Mouse (Mus musculus) heart, embryonic 14.5 days (tissue): ENCODE results near the gene Asgr1. TPM values are rescaled to one million over a fixed set of nuclear protein-coding genes. Genes with fewer than 3 reads are reported as not detected.
"Not testable (repeated sequence)": the region's sequence is repeated elsewhere in the genome, so short reads cannot be mapped to it uniquely, and the experiment has no call there.

Experiments used
- ATAC-seq: fragments of 200-750 bp; cut with Nextera tagmentation; 2 replicates; pipeline ENCODE4 v1.8.0; 2017; ENCODE audit warnings: low read depth, moderate TSS enrichment; ENCODE audit not compliant: insufficient number of reproducible peaks, insufficient read depth, low FRiP score
- H3K27ac ChIP-seq, 2 experiments: fragments of 200-500 bp in 1 of 2; fragments of 300-500 bp in 1 of 2; sonication (generic) in 1 of 2; replicated peaks in 1 of 2; 2 replicates each; pipeline ENCODE4 v1.5.1; 2012 to 2014; ENCODE audit warnings: low read depth in 2 of 2, low read length in 2 of 2, control low read depth in 1 of 2, mild to moderate bottlenecking in 1 of 2, mixed read lengths in 1 of 2; ENCODE audit not compliant: control insufficient read depth in 1 of 2, insufficient read depth in 1 of 2
- H3K27me3 ChIP-seq: fragments of 300-500 bp; sonication (generic); 2 replicates; pipeline ENCODE4 v1.6.1; 2014; ENCODE audit warnings: mild to moderate bottlenecking, low read length, control low read depth; ENCODE audit not compliant: control insufficient read depth, insufficient read depth
- H3K36me3 ChIP-seq: fragments of 300-500 bp; sonication (generic); 2 replicates; pipeline ENCODE4 v1.6.1; 2014; ENCODE audit warnings: mild to moderate bottlenecking, control low read depth, low read length, mixed read lengths; ENCODE audit not compliant: control insufficient read depth, insufficient read depth
- H3K4me1 ChIP-seq, 2 experiments: fragments of 200-500 bp in 1 of 2; fragments of 300-500 bp in 1 of 2; sonication (generic) in 1 of 2; 2 replicates each; pipeline ENCODE4 v1.6.1; 2012 to 2014; ENCODE audit warnings: low read length in 2 of 2, control low read depth in 1 of 2, mixed read lengths in 1 of 2; ENCODE audit not compliant: control insufficient read depth in 2 of 2, insufficient read depth in 2 of 2
- H3K4me2 ChIP-seq: fragments of 300-500 bp; sonication (generic); 2 replicates; pipeline ENCODE4 v1.6.1; 2014; ENCODE audit warnings: mild to moderate bottlenecking, low read length
- H3K4me3 ChIP-seq, 2 experiments: fragments of 200-500 bp in 1 of 2; fragments of 300-500 bp in 1 of 2; sonication (generic) in 1 of 2; 2 replicates each; pipeline ENCODE4 v1.5.1; 2012 to 2014; ENCODE audit warnings: low read length in 2 of 2, mild to moderate bottlenecking in 2 of 2, control low read depth in 1 of 2, low read depth in 1 of 2, moderate library complexity in 1 of 2; ENCODE audit not compliant: control insufficient read depth in 1 of 2, insufficient read depth in 1 of 2
- H3K9ac ChIP-seq: fragments of 300-500 bp; sonication (generic); 2 replicates; pipeline ENCODE4 v1.6.1; 2014; ENCODE audit warnings: mild to moderate bottlenecking, low read length
- H3K9me3 ChIP-seq: fragments of 300-500 bp; sonication (generic); 2 replicates; pipeline ENCODE4 v1.6.1; 2016; ENCODE audit warnings: low read length, control low read depth; ENCODE audit not compliant: control insufficient read depth
- WGBS: fragments of 180-500 bp; shearing (Covaris S2); extraction: QIAGEN DNeasy Blood & Tissue Kit; methylation state at CpG from one replicate; pipeline ENCODE4 v1.1.7; 2014; 5-methylcytosine and 5-hydroxymethylcytosine counted together
- polyA plus RNA-seq: library from polyadenylated mRNA; unstranded; fragments of >200 nt; fragmentation: Nextera tagmentation; extraction: Ambion mirVana; gene quantifications from 2 replicates; pipeline ENCODE4 v1.2.1, GENCODE M21; 2014

Gene Asgr1
- polyA plus RNA-seq, 1 experiment from 2014 or later: not detected

- Histone ChIP-seq H3K27me3 (no peaks in the 10 kb centered on the region), H3K9ac (no peak overlapping the region), H3K4me1 (peaks cover 4 to 6% of the 10 kb centered on the region in 2 experiments; a peak in 2 of 4 replicates), H3K36me3 (no peaks in the 10 kb centered on the region), H3K27ac (no peak overlapping the region), H3K9me3 (no peaks in the 10 kb centered on the region), H3K4me3 (no peak overlapping the region), H3K4me2 (no peak overlapping the region)
- WGBS: 75% methylated on average over 6 of the region's 6 CpGs
- no peak for ATAC-seq
Measured at GRCm38 (mm10) chr11:70070057-70070456, 16.2 kb downstream of the Asgr1 start.

DNA sequence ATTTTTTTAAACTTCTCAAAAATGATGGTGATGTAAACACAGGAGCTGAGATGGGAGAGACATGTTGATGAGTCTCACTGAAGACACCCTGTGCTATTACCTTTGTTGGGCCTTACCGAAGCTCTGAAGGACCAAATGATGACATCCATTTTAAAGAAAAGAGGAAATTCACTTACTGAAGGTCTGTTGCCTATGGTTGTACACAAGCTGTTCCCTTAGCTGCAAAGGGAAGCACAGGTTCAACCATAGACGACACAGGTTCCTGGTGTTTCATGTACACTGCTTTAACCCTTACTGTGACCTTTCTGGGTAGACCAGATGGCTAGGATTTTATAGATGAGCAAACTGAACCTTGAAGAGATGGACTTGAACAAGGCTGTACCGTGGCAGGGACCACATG lies 16.7 kb downstream of the Asgr1 start:
- not testable (repeated sequence) for H3K4me1 ChIP-seq, H3K36me3 ChIP-seq, ATAC-seq, H3K4me3 ChIP-seq, H3K4me2 ChIP-seq, H3K27me3 ChIP-seq, H3K9ac ChIP-seq, H3K9me3 ChIP-seq, H3K27ac ChIP-seq
- 85% methylated on average over 3 of the region's 3 CpGs for WGBS

DNA sequence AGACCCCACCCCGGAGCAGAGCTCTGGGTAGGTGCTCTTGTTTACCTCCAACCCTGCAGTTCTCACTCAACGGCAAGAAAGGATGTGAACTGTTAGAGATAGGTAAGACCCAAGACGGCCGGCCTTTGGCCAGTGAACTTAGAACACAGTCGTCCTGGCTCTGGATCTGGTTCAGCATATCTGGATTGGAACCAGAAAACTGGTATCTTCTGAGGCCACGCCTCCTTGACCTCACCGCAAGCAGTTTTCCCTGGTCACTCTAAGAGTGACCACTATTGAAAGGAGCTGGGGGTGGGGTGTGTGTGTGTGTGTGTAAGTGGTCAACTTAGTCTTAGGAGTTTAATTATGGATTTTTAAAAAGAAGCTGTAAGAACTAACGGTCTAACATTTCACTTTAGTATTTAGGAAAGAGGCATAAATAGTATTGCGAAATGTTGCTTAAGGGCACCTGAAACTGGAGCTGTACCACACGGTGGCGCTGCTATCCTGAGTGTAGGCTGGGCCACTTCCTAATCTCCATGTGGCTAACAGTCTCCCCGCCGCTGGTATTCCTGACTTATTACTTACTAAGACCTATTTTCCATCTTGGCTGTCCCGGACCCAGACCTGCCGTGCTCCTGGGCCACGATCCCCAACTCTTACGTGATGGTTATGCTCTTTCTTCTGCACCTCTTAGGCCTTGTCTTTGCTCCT lies 20.6 kb downstream of the Asgr1 start:
- H3K4me2 ChIP-seq: no peak overlapping the region
- no peaks in the 10 kb centered on the region for H3K36me3 ChIP-seq
- 33% methylated on average over 17 of the region's 17 CpGs for WGBS
- no peak overlapping the region for H3K27ac ChIP-seq
- H3K4me3 ChIP-seq: no peak overlapping the region
- H3K9ac ChIP-seq: no peak overlapping the region
- H3K27me3 ChIP-seq: no peaks in the 10 kb centered on the region
- no peaks in the 10 kb centered on the region; a peak in 1 of 4 replicates for H3K4me1 ChIP-seq
- H3K9me3 ChIP-seq: no peaks in the 10 kb centered on the region
- ATAC-seq: no peak

DNA sequence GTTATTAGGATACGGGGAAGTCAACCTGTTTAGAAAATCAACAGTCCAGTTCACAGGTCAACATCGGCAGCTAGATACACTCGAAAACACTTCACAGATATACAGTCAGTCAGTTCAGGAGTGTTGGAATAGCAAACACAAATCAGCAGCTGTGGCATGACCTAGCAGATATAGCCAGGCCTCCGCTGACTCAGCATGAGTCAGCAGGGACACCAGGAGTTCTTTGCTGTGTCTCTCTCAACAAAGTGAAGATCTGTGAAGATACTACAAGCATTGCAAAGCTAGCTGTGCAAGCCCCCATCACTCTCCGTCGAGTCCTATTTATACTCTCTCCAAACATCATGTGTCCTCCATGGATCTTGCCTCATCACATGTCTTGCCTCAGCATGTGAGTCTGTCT lies 21.7 kb downstream of the Asgr1 start:
- WGBS: 73% methylated on average over 6 of the region's 6 CpGs
- H3K36me3 ChIP-seq: no peaks in the 10 kb centered on the region
- no peak overlapping the region for H3K4me3 ChIP-seq
- no peaks in the 10 kb centered on the region for H3K9me3 ChIP-seq
- H3K27ac ChIP-seq: no peak overlapping the region
- no peak overlapping the region for H3K4me2 ChIP-seq
- H3K27me3 ChIP-seq: no peaks in the 10 kb centered on the region
- H3K9ac ChIP-seq: no peak overlapping the region
- H3K4me1 ChIP-seq: peaks cover 0 to 4% of the 10 kb centered on the region in 2 experiments; a peak in 1 of 4 replicates
- no peak for ATAC-seq

DNA sequence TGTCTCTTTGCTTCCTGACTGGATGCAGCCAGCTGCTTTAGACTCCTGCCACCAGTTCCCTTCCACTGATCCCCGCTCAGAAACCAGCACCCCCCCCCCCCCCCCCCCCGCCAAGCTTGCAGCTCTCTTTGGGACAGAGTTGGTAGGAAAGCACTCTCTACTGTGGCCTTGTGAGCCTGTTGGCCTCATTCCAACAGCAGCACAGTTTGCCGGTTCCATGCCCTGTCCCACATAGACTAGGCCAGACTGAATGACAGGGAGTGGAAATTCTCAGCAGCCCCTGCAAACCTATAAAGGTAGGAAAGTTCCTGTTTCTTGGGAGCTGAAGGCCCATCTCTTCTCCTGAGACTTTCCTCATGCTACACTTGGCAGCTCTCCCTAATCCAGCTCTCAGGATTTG lies 23.6 kb downstream of the Asgr1 start:
- no peak overlapping the region for H3K9ac ChIP-seq
- H3K4me3 ChIP-seq: no peak overlapping the region
- no peak overlapping the region for H3K4me2 ChIP-seq
- H3K27me3 ChIP-seq: no peaks in the 10 kb centered on the region
- ATAC-seq: no peak
- no peaks in the 10 kb centered on the region for H3K9me3 ChIP-seq
- H3K27ac ChIP-seq: no peak overlapping the region
- H3K4me1 ChIP-seq: peaks cover 0 to 4% of the 10 kb centered on the region in 2 experiments; a peak in 1 of 4 replicates
- 24% methylated on average over 2 of the region's 3 CpGs for WGBS
- no peaks in the 10 kb centered on the region for H3K36me3 ChIP-seq

- H3K9ac ChIP-seq: no peak overlapping the region
Measured at GRCm38 (mm10) chr11:70079175-70079574, 25.3 kb downstream of the Asgr1 start.

DNA sequence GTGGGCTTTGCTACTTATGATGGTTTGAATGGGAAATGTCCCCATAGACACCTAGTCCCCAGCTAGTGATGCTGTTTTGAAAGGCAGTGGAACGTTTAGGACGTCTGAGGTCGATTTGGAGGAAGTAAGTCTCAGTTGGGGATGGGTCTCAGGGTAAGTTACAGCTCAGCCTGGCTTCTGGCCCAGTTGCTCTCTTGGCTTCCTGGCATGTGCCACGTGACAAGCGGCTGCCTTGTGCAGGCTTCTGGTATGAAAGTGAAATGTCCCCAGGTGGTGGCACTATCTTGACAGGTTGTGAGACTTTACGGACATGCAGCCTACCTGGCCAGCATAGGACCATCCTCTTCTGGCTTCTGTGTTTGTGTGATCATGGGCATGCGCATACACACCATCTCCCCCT lies 26.0 kb downstream of the Asgr1 start:
- 58% methylated on average over 7 of the region's 7 CpGs for WGBS
- ATAC-seq: no peak

More at GRCm38 (mm10) chr11:70079175-70079574, 25.3 kb downstream of the Asgr1 start:
- Histone ChIP-seq H3K9me3 (no peaks in the 10 kb centered on the region), H3K4me1 (peaks cover 0 to 4% of the 10 kb centered on the region in 2 experiments; a peak in 1 of 4 replicates), H3K4me3 (no peak overlapping the region), H3K27me3 (no peaks in the 10 kb centered on the region), H3K36me3 (no peaks in the 10 kb centered on the region), H3K27ac (no peak overlapping the region), H3K4me2 (no peak overlapping the region)
- WGBS: 64% methylated on average over 6 of the region's 6 CpGs
- no peak for ATAC-seq

More for the DNA sequence above, 26.0 kb downstream of the Asgr1 start:
- H3K9me3 ChIP-seq: no peaks in the 10 kb centered on the region
- H3K27me3 ChIP-seq: no peaks in the 10 kb centered on the region
- no peak overlapping the region for H3K27ac ChIP-seq
- H3K4me2 ChIP-seq: no peak overlapping the region
- no peak overlapping the region for H3K4me3 ChIP-seq
- H3K4me1 ChIP-seq: peaks cover 0 to 4% of the 10 kb centered on the region in 2 experiments; a peak in 1 of 4 replicates
- H3K36me3 ChIP-seq: no peaks in the 10 kb centered on the region
- no peak overlapping the region for H3K9ac ChIP-seq
